Mouse (Mus musculus) lung, postnatal 0 days (tissue): ENCODE results near the gene Zfp213. TPM values are rescaled to one million over a fixed set of nuclear protein-coding genes. Genes with fewer than 3 reads are reported as not detected.
A peak's percentile ranks its signal among the peaks of the same experiment; 100 is the strongest.

Experiments
- ATAC-seq: fragments of 200-750 bp; cut with Nextera tagmentation; 2 replicates; pipeline ENCODE4 v1.8.0; 2017; ENCODE audit warnings: moderate library complexity
- DNase-seq: peaks from one replicate; pipeline ENCODE4 v3.0.0-alpha.2; 2016; ENCODE audit warnings: low spot score
- H3K27ac ChIP-seq: fragments of 300-500 bp; sonication (generic); 2 replicates; pipeline ENCODE4 v1.5.1; 2014; ENCODE audit warnings: antibody characterized with exemption, mild to moderate bottlenecking, low read length, mixed read lengths
- H3K27me3 ChIP-seq: fragments of 300-500 bp; sonication (generic); replicated peaks from 2 replicates; pipeline ENCODE4 v1.6.1; 2014; ENCODE audit warnings: low read length, mixed read lengths; ENCODE audit not compliant: insufficient read depth
- H3K36me3 ChIP-seq: fragments of 300-500 bp; sonication (generic); 2 replicates; pipeline ENCODE4 v1.6.1; 2014; ENCODE audit warnings: low read length, mixed read lengths; ENCODE audit not compliant: insufficient read depth
- H3K4me1 ChIP-seq: fragments of 300-500 bp; sonication (generic); 2 replicates; pipeline ENCODE4 v1.6.1; 2014; ENCODE audit warnings: antibody characterized with exemption, low read depth, low read length, mixed read lengths; ENCODE audit not compliant: insufficient read depth
- H3K4me2 ChIP-seq: fragments of 300-500 bp; sonication (generic); replicated peaks from 2 replicates; pipeline ENCODE4 v1.6.1; 2014; ENCODE audit warnings: low read depth, mild to moderate bottlenecking, low read length, moderate library complexity, mixed read lengths
- H3K4me3 ChIP-seq: fragments of 300-500 bp; sonication (generic); 2 replicates; pipeline ENCODE4 v1.5.1; 2014; ENCODE audit warnings: low read depth, low read length
- H3K9ac ChIP-seq: fragments of 300-500 bp; sonication (generic); replicated peaks from 2 replicates; pipeline ENCODE4 v1.6.1; 2014; ENCODE audit warnings: low read depth, mild to moderate bottlenecking
- H3K9me3 ChIP-seq: fragments of 300-500 bp; sonication (generic); 2 replicates; pipeline ENCODE4 v1.6.1; 2016; ENCODE audit warnings: low read length, mixed read lengths
- CTCF ChIP-seq: IDR thresholded peaks from 2 replicates; pipeline ENCODE4 v1.5.1; 2016; ENCODE audit warnings: antibody characterized with exemption, mild to moderate bottlenecking
- EP300 ChIP-seq: IDR thresholded peaks from 2 replicates; pipeline ENCODE4 v1.6.1; 2016; ENCODE audit warnings: antibody characterized with exemption, mild to moderate bottlenecking, control low read depth
- WGBS: fragments of 180-500 bp; shearing (Covaris S2); extraction: QIAGEN DNeasy Blood & Tissue Kit; methylation state at CpG from one replicate; pipeline ENCODE4 v1.1.7; 2014; 5-methylcytosine and 5-hydroxymethylcytosine counted together
- polyA plus RNA-seq: library from polyadenylated mRNA; unstranded; fragments of >200 nt; fragmentation: Nextera tagmentation; extraction: Ambion mirVana; gene quantifications from 2 replicates; pipeline ENCODE4 v1.2.1, GENCODE M21; 2015

Zfp213 gene
- polyA plus RNA-seq, 1 experiment from 2014 or later, result 11.5 TPM

DNA sequence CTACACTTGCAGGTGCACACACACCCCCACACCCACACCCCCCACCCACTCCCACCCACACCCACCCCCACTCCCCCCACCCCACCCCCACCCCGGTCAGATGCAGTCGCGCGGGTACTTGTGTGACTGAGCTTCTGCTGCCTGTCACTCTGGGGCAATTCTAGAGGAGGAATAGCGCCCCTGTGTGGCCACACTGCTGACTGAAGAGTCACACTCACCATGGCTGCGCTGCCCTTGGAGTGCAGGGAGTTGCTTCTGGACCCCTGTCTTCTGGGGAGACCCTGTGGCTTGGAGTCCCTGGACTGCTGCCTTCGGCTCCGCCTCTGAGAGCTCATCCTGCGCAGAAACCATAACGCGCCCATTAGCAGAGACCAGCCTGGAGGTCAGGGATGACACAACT lies 4.3 kb downstream of the Zfp213 start:
- Histone ChIP-seq H3K4me3 (no peak overlapping the region), H3K27me3 (no peaks in the 10 kb centered on the region), H3K9me3 (no peaks in the 10 kb centered on the region), H3K9ac (no peak overlapping the region), H3K4me1 (no peaks in the 10 kb centered on the region; the same call in 1 of the 2 replicates), H3K36me3 (peaks cover 23% of the 10 kb centered on the region), H3K4me2 (no peak overlapping the region), H3K27ac (no peak overlapping the region)
- ATAC-seq (no peak), DNase-seq (no peak)
- TF ChIP-seq EP300 (no peak), CTCF (peak; percentile 67)
- 61% methylated on average over 9 of the region's 11 CpGs for WGBS

GRCm38 (mm10) chr17:23555243-23555916 lies 8.7 kb downstream of the Zfp213 start:
- ATAC-seq, result no peak
- Histone ChIP-seq H3K9me3 (no peaks in the 10 kb centered on the region), H3K4me3 (no peak overlapping the region), H3K9ac (no peak overlapping the region), H3K4me2 (no peak overlapping the region), H3K27ac (no peak overlapping the region), H3K36me3 (peaks cover 23% of the 10 kb centered on the region), H3K4me1 (no peaks in the 10 kb centered on the region; the same call in 1 of the 2 replicates), H3K27me3 (no peaks in the 10 kb centered on the region)
- 64% methylated on average over 7 of the region's 7 CpGs for WGBS
- TF ChIP-seq CTCF (no peak), EP300 (no peak)
- no peak for DNase-seq

DNA sequence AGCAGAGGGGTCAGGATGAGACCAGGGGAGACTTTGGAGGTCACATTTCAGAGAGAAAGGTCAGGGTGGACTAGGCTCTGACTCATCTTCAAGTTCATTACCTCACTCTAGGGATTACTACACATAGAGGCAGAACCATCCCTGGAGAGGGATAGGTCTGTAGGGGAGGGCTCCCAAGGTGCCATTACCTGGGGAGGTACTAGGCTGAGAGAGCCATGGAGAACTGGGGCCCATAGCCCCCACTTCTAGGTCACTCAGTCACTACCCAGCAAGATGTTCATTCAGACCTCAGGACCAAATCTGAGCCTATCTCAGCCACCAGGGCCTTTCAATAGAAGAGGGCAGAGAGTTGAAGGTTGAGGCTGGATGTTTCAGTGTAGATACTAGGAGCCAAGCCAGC lies 9.7 kb downstream of the Zfp213 start:
- Histone ChIP-seq H3K4me1 (no peaks in the 10 kb centered on the region; the same call in 1 of the 2 replicates), H3K4me2 (no peak overlapping the region), H3K36me3 (peaks cover 22% of the 10 kb centered on the region), H3K27ac (no peak overlapping the region), H3K9me3 (no peaks in the 10 kb centered on the region), H3K27me3 (no peaks in the 10 kb centered on the region), H3K4me3 (no peak overlapping the region), H3K9ac (no peak overlapping the region)
- no peak for TF ChIP-seq EP300
- TF ChIP-seq CTCF, result no peak
- no peak for DNase-seq
- no peak for ATAC-seq

DNA sequence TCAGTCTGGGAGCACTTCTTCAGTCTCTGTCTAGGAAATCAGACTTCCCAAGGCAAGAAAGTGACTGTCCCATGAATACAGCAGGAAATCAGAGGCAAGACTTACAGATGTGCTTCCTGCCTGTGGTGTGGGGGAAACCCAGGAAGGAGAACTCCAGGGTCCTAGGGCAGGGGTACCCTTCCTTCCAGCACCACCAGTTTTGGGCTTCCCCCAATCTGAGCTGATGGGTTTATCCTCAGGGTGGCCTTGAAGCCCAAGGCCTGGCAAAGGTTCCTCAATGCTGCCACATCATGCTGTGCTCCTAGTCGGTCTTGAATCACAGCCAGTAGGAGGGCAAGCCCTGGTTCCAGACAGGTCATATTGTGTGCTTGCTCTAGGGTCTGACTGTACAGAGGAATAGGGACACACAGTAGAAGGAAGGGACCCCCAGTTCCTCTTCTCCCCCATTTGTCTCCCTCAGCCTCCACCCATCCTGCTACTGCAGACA lies 10.4 kb downstream of the Zfp213 start:
- Histone ChIP-seq H3K27me3 (no peaks in the 10 kb centered on the region), H3K9ac (no peak overlapping the region), H3K4me2 (no peak overlapping the region), H3K36me3 (peaks cover 16% of the 10 kb centered on the region), H3K4me1 (no peaks in the 10 kb centered on the region; the same call in 1 of the 2 replicates), H3K4me3 (no peak overlapping the region), H3K9me3 (no peaks in the 10 kb centered on the region), H3K27ac (no peak overlapping the region)
- TF ChIP-seq EP300 (no peak), CTCF (no peak)
- ATAC-seq, result no peak
- 71% methylated on average over 1 of the region's 1 CpGs for WGBS
- DNase-seq, result no peak

DNA sequence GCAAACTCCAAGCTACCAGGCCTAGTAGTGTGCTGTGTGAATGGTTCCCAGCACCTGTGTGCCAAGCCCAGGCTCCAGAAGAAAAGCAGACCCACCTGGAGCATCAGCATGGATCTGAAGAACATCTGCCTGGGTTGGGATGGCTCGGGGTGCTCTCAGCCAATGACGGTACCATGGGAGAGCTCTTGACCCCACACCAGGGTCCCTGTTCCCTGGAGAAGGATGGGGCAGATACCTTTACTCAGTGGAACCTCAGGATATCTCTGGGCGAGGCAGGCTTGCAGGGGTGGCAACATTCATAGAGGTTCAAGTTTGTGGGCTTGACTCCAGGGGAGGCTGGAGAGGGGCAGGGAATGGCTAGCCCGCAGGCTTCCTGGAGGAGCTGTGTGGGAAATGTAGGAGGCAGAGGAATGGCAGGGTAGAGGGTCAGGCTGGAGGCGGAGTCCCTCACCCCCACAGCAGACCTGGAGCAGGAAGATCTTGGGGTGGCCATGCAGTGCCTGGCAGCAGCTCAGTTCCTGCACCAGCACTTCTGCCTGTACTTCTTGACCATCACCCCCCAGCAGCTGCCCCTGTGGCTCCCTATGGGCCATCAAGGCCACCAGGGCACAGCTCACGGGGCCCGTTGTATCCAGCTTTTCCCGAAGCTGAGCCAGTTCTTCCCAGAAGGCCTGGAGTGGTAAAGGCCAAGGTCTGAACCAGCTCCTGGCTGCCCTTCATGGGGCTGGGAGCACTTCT lies 11.0 kb downstream of the Zfp213 start:
- Histone ChIP-seq H3K4me2 (no peak overlapping the region), H3K9ac (no peak overlapping the region), H3K9me3 (no peaks in the 10 kb centered on the region), H3K36me3 (peaks cover 11% of the 10 kb centered on the region), H3K27ac (no peak overlapping the region), H3K27me3 (no peaks in the 10 kb centered on the region), H3K4me3 (no peak overlapping the region), H3K4me1 (no peaks in the 10 kb centered on the region; the same call in 1 of the 2 replicates)
- ATAC-seq, result no peak
- no peak for DNase-seq
- TF ChIP-seq EP300 (no peak), CTCF (no peak)
- WGBS, result 89% methylated on average over 8 of the region's 8 CpGs

DNA sequence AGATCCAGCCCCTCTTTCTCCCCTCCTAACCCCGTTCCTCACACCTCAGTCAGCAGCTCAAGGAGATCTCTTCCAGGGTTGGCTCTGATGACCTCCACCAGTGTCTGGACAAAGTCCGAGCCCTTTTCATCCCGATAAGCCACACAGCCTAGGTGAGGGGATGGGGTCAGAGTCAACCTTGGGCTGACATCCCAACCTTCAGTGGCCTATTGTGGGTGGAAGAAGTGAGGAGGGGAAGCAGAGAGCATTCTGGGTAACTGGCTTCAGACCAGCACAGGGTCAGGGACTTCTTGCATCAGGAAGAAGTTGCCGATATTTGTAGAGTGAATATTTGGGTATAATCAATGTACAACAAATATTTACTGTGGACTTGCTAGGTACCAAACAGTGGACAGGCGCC lies 12.1 kb downstream of the Zfp213 start:
- H3K36me3 ChIP-seq, result peaks cover 2% of the 10 kb centered on the region
- no peaks in the 10 kb centered on the region; the same call in 1 of the 2 replicates for H3K4me1 ChIP-seq
- TF ChIP-seq EP300 (no peak), CTCF (no peak)
- no peak overlapping the region for H3K4me2 ChIP-seq
- 54% methylated on average over 5 of the region's 5 CpGs for WGBS
- H3K27ac ChIP-seq, result no peak overlapping the region
- DNase-seq, result no peak
- no peak overlapping the region for H3K9ac ChIP-seq
- ATAC-seq, result no peak
- no peak overlapping the region for H3K4me3 ChIP-seq
- H3K27me3 ChIP-seq, result no peaks in the 10 kb centered on the region
- no peaks in the 10 kb centered on the region for H3K9me3 ChIP-seq
